Mouse (Mus musculus) stomach, postnatal 0 days (tissue): ENCODE measurements around the gene Wdpcp. TPM values are rescaled to one million over a fixed set of nuclear protein-coding genes. Genes with fewer than 3 reads are reported as not detected.

Source experiments
- ATAC-seq: fragments of 200-750 bp; cut with Nextera tagmentation; 2 replicates; pipeline ENCODE4 v1.8.0; 2017; ENCODE audit not compliant: low FRiP score, low TSS enrichment
- DNase-seq: peaks from one replicate; pipeline ENCODE4 v3.0.0-alpha.2; 2016; ENCODE audit warnings: low spot score
- H3K27ac ChIP-seq: fragments of 300-500 bp; sonication (generic); replicated peaks from 2 replicates; pipeline ENCODE4 v1.5.1; 2014; ENCODE audit warnings: mild to moderate bottlenecking, control low read depth
- H3K27me3 ChIP-seq: fragments of 300-500 bp; sonication (generic); 2 replicates; pipeline ENCODE4 v1.6.1; 2014; ENCODE audit warnings: low read length; ENCODE audit not compliant: control insufficient read depth, insufficient read depth
- H3K36me3 ChIP-seq: fragments of 300-500 bp; sonication (generic); 2 replicates; pipeline ENCODE4 v1.6.1; 2014; ENCODE audit warnings: low read length, mixed read lengths; ENCODE audit not compliant: control insufficient read depth, insufficient read depth
- H3K4me1 ChIP-seq: fragments of 300-500 bp; sonication (generic); replicated peaks from 2 replicates; pipeline ENCODE4 v1.6.1; 2014; ENCODE audit warnings: antibody characterized with exemption; ENCODE audit not compliant: control insufficient read depth, insufficient read depth
- H3K4me2 ChIP-seq: fragments of 300-500 bp; sonication (generic); replicated peaks from 2 replicates; pipeline ENCODE4 v1.6.1; 2014; ENCODE audit warnings: low read depth, mild to moderate bottlenecking, control low read depth, moderate library complexity
- H3K4me3 ChIP-seq: fragments of 300-500 bp; sonication (generic); 2 replicates; pipeline ENCODE4 v1.5.1; 2014; ENCODE audit warnings: low read depth, low read length, control low read depth
- H3K9ac ChIP-seq: fragments of 300-500 bp; sonication (generic); 2 replicates; pipeline ENCODE4 v1.6.1; 2014; ENCODE audit warnings: mild to moderate bottlenecking, low read length, control low read depth, mixed read lengths
- H3K9me3 ChIP-seq: fragments of 300-500 bp; sonication (generic); 2 replicates; pipeline ENCODE4 v1.6.1; 2016; ENCODE audit warnings: low read length; ENCODE audit not compliant: control insufficient read depth
- CTCF ChIP-seq: IDR thresholded peaks from 2 replicates; pipeline ENCODE4 v1.5.1; 2016; ENCODE audit warnings: antibody characterized with exemption, low read depth, mild to moderate bottlenecking, moderate library complexity
- EP300 ChIP-seq: optimal IDR thresholded peaks from 2 replicates; pipeline ENCODE3; 2016; ENCODE audit warnings: antibody characterized with exemption
- WGBS: fragments of 180-500 bp; shearing (Covaris S2); extraction: QIAGEN DNeasy Blood & Tissue Kit; methylation state at CpG from one replicate; pipeline ENCODE4 v1.1.7; 2014; 5-methylcytosine and 5-hydroxymethylcytosine counted together
- polyA plus RNA-seq: library from polyadenylated mRNA; unstranded; fragments of >200 nt; fragmentation: Nextera tagmentation; extraction: Ambion mirVana; gene quantifications from 2 replicates; pipeline ENCODE4 v1.2.1, GENCODE M21; 2015

Wdpcp gene
- polyA plus RNA-seq, 1 experiment from 2014 or later, result 3.3 TPM

DNA sequence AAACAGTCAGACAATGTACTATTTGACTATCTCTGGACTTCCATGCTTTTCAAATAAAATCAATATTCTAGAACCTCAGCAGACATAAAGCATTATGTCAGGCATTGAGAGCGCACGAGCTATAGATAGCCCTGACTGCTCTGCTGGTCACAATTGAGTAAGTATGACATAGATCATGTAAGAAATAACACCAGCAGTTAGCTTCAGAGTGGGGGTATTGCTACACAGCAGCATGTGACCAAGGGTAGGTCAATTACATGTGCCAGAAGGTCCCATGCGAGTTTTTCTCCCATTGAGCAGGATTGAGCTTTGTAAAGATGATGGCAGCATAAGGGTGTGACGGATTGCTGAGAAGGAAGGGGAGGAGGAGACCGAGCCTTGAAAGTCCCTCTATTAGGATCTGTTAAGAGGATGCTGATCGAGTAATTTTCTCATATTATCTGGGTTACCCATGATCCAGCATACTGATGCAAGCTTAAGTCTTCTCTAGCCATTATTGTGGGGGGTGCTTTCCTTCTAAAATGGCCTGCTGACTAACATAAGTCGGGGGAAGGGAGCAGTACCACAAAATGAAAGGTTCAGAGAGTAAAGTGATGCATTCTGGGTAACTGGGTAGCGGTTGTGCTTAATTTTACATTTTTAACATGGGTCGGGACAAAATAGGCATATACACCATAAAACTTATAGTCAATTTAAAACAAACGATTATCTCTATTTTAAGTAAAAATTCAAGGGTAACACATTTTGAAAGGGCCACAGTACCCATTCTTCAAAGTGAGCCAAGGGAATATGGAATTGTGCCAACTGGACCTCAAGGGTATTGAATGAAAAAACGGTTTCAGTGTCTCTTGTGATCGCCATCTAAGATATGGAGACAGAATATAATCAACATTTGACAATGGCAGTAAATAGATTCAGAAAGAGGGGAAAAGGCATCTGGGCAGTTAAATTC, 21.5 kb upstream of the Wdpcp start:
- no peak overlapping the region for H3K9ac ChIP-seq
- no peak for DNase-seq
- no peak overlapping the region for H3K4me2 ChIP-seq
- TF ChIP-seq CTCF (no peak), EP300 (no peak)
- no peaks in the 10 kb centered on the region for H3K9me3 ChIP-seq
- no peaks in the 10 kb centered on the region for H3K36me3 ChIP-seq
- WGBS, result 79% methylated on average over 12 of the region's 12 CpGs
- no peak overlapping the region for H3K27ac ChIP-seq
- H3K27me3 ChIP-seq, result no peaks in the 10 kb centered on the region
- no peak overlapping the region for H3K4me3 ChIP-seq
- ATAC-seq, result no peak
- H3K4me1 ChIP-seq, result no peaks in the 10 kb centered on the region

DNA sequence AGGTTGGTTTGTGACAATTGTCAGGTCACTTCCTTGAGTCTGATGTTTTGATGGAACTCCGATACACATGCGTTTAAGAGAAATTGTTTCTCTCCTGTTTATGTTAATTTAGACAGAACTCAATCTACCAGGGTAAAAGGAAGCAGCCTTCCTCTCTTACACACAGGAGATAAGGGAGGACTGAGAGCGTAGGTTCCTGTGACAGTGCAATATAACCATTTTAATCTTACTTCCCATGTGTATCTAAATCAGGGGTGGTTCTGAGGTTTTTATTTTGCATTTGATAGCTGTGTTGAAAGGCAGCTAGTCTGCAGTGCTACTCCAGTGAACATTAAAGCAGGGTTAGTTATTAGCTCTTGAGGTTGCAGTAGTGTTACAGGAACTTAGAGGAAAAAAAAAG, 20.0 kb upstream of the Wdpcp start:
- no peak for DNase-seq
- ATAC-seq, result no peak
- 61% methylated on average over 3 of the region's 3 CpGs for WGBS
- Histone ChIP-seq H3K9ac (no peak overlapping the region), H3K4me3 (no peak overlapping the region), H3K4me1 (no peaks in the 10 kb centered on the region), H3K4me2 (no peak overlapping the region), H3K36me3 (no peaks in the 10 kb centered on the region), H3K9me3 (no peaks in the 10 kb centered on the region), H3K27me3 (no peaks in the 10 kb centered on the region), H3K27ac (no peak overlapping the region)
- TF ChIP-seq EP300, result no peak
- TF ChIP-seq CTCF, result no peak

DNA sequence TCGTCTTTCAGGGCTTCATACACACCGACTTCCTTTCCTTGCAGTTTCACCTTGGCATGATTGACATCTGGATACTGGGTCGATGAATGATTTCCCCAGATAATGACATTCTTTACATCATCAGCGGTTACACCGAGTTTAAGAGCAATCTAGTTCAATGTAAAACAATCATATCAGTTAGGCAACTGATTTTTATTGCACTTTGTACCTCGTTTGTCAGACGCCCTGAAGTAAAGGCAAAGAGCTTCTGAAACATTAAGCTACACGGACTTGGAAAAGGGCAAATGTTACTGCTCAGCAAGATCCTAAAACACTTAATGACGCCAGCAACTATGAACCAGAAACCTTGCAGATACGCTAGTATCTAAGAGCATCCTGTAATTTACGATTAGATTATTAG, 12.3 kb upstream of the Wdpcp start:
- Histone ChIP-seq H3K27ac (no peak overlapping the region), H3K4me3 (no peak overlapping the region), H3K9me3 (no peaks in the 10 kb centered on the region), H3K27me3 (no peaks in the 10 kb centered on the region), H3K4me2 (no peak overlapping the region), H3K9ac (no peak overlapping the region), H3K36me3 (peaks cover 8% of the 10 kb centered on the region; the same call in 1 of the 2 replicates), H3K4me1 (no peaks in the 10 kb centered on the region)
- WGBS, result 65% methylated on average over 11 of the region's 11 CpGs
- TF ChIP-seq EP300 (no peak), CTCF (no peak)
- DNase-seq, result no peak
- no peak for ATAC-seq

DNA sequence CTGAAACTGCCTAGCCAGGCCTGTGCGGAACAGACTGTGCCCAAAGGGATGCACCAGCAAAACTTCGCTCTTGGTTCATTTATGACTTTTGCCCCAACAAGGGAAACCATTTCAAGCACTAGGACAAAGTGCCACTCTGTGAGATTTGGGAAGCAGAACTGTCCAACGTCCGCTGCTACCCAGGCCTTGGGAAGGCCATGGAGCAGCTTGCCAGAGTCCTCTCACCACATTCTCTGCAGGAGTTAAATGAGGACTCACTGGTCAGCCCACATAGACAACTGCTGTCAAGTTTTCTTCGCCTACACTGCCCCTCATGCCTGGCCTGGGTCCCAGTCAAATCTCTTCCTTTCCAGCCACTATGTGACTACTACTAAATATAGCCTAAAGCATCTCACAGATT, 10.7 kb upstream of the Wdpcp start:
- Histone ChIP-seq H3K9ac (no peak overlapping the region), H3K4me3 (no peak overlapping the region), H3K27ac (no peak overlapping the region), H3K36me3 (peaks cover 8% of the 10 kb centered on the region; the same call in 1 of the 2 replicates), H3K27me3 (no peaks in the 10 kb centered on the region), H3K4me1 (no peaks in the 10 kb centered on the region), H3K9me3 (no peaks in the 10 kb centered on the region), H3K4me2 (no peak overlapping the region)
- TF ChIP-seq CTCF, result no peak
- TF ChIP-seq EP300, result no peak
- DNase-seq, result no peak
- WGBS, result 86% methylated on average over 5 of the region's 5 CpGs
- no peak for ATAC-seq

DNA sequence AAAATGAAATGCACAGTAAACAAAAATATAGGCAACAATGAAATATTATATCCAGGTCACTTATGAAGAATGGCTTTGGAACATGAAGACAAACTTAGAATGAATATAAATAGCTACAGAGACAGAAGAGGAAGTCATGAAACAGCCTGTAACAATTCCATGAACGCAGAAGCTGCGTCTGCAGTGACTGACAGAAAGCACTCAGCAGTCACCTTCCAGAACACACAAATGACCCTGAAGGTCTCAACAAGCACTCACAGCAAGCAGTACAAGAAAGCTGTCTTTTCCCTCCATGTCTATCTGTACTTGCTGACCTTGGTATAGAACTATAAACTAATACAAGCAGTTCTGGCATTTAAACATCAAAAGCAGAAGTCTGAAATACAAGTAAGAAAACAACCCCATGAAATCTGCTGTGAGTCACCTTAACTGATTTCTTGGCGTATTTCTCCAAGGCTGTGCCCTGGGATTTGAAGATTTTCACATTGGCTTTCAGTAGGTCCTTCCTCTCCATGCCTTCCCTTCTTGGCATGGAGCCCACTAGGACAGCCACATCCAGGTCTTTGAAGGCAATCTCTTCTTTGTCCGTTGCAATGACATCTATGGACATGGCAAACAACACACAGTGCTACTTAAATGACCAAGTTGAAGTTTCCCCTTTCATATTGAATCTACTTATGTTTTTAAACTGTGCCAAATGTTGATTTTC, 8.3 kb upstream of the Wdpcp start:
- TF ChIP-seq EP300 (no peak), CTCF (no peak)
- DNase-seq (no peak), ATAC-seq (no peak)
- H3K36me3 ChIP-seq, result peaks cover 7% of the 10 kb centered on the region; the same call in 1 of the 2 replicates
- no peak overlapping the region for H3K27ac ChIP-seq
- H3K27me3 ChIP-seq, result no peaks in the 10 kb centered on the region
- H3K4me1 ChIP-seq, result no peaks in the 10 kb centered on the region
- no peaks in the 10 kb centered on the region for H3K9me3 ChIP-seq
- H3K4me2 ChIP-seq, result no peak overlapping the region
- H3K4me3 ChIP-seq, result no peak overlapping the region
- H3K9ac ChIP-seq, result no peak overlapping the region
- WGBS, result 65% methylated on average over 4 of the region's 4 CpGs
